Mouse (Mus musculus): ENCODE data around the gene Hpd. TPM values are rescaled to one million over a fixed set of nuclear protein-coding genes. Genes with fewer than 3 reads are reported as not detected.
A peak's percentile ranks its signal among the peaks of the same experiment; 100 is the strongest.

Hpd gene
- polyA plus RNA-seq, 1 experiment from 2014 or later, result 638 TPM

GRCm38 (mm10) chr5:123143971-123144745, 38.4 kb downstream of the Hpd start:
- Histone ChIP-seq H3K4me1 (ENCODE audit: insufficient read depth) (peaks cover 39% of the 10 kb centered on the region), H3K27ac (ENCODE audit: low read depth) (peak overlapping the region; percentile 100), H3K4me3 (ENCODE audit: low read depth, low read length) (peak overlapping the region; percentile 94), H3K27me3 (ENCODE audit: insufficient read depth, low read length) (no peaks in the 10 kb centered on the region), H3K36me3 (replicated peaks; ENCODE audit: insufficient read depth, low read length) (peaks cover 47% of the 10 kb centered on the region), H3K9me3 (ENCODE audit: low read length) (no peaks in the 10 kb centered on the region), H3K4me2 (ENCODE audit: low read depth, low read length) (peak overlapping the region; percentile 88), H3K9ac (replicated peaks) (peak overlapping the region; percentile 99)
- TF ChIP-seq EP300 (IDR thresholded peaks at IDR 0.05; ENCODE audit: low read depth) (no peak), CTCF (IDR thresholded peaks at IDR 0.05; ENCODE audit: low read depth) (no peak)
- WGBS (ENCODE audit: insufficient replicate concordance), result 10% methylated on average over 17 of the region's 17 CpGs
- ATAC-seq, result no peak
- DNase-seq, result peak; percentile 53

GRCm38 (mm10) chr5:123143251-123143970, 39.1 kb downstream of the Hpd start:
- peak; percentile 34 for DNase-seq
- no peak for TF ChIP-seq CTCF (IDR thresholded peaks at IDR 0.05; ENCODE audit: low read depth)
- TF ChIP-seq EP300 (IDR thresholded peaks at IDR 0.05; ENCODE audit: low read depth), result no peak
- Histone ChIP-seq H3K4me3 (ENCODE audit: low read depth, low read length) (peak overlapping the region; percentile 94), H3K9me3 (ENCODE audit: low read length) (no peaks in the 10 kb centered on the region), H3K4me2 (ENCODE audit: low read depth, low read length) (peak overlapping the region; percentile 88), H3K36me3 (replicated peaks; ENCODE audit: insufficient read depth, low read length) (peaks cover 40% of the 10 kb centered on the region), H3K27ac (ENCODE audit: low read depth) (peak overlapping the region; percentile 100), H3K27me3 (ENCODE audit: insufficient read depth, low read length) (no peaks in the 10 kb centered on the region), H3K9ac (replicated peaks) (peak overlapping the region; percentile 99), H3K4me1 (ENCODE audit: insufficient read depth) (peaks cover 36% of the 10 kb centered on the region)
- under 1% methylated on average over 24 of the region's 24 CpGs for WGBS (ENCODE audit: insufficient replicate concordance)
- ATAC-seq, result no peak

GRCm38 (mm10) chr5:123142161-123143157, 40.1 kb downstream of the Hpd start, which contains the start of gene Setd1b:
Gene Setd1b, plus strand, starts transcription at chr5:123142193.
- DNase-seq (peak; percentile 74), ATAC-seq (peak; percentile 22; the same call in 1 of the 2 replicates)
- TF ChIP-seq CTCF (IDR thresholded peaks at IDR 0.05; ENCODE audit: low read depth) (no peak), EP300 (IDR thresholded peaks at IDR 0.05; ENCODE audit: low read depth) (no peak)
- 1% methylated on average over 49 of the region's 103 CpGs for WGBS (ENCODE audit: insufficient replicate concordance)
- H3K4me1 ChIP-seq (ENCODE audit: insufficient read depth), result peaks cover 43% of the 10 kb centered on the region
- peaks cover 30% of the 10 kb centered on the region for H3K36me3 ChIP-seq (replicated peaks; ENCODE audit: insufficient read depth, low read length)
- H3K4me2 ChIP-seq (ENCODE audit: low read depth, low read length), result peak within 1 kb of the TSS; percentile 88
- H3K9ac ChIP-seq (replicated peaks), result peak within 1 kb of the TSS; percentile 99
- H3K27me3 ChIP-seq (ENCODE audit: insufficient read depth, low read length), result no peaks in the 10 kb centered on the region
- H3K27ac ChIP-seq (ENCODE audit: low read depth), result peak within 1 kb of the TSS; percentile 100
- peak within 1 kb of the TSS; percentile 94 for H3K4me3 ChIP-seq (ENCODE audit: low read depth, low read length)
- H3K9me3 ChIP-seq (ENCODE audit: low read length), result no peaks in the 10 kb centered on the region

- Histone ChIP-seq H3K9ac (replicated peaks) (peak overlapping the region; percentile 99), H3K9me3 (ENCODE audit: low read length) (no peaks in the 10 kb centered on the region), H3K4me3 (ENCODE audit: low read depth, low read length) (peak overlapping the region; percentile 94), H3K27me3 (ENCODE audit: insufficient read depth, low read length) (no peaks in the 10 kb centered on the region), H3K36me3 (replicated peaks; ENCODE audit: insufficient read depth, low read length) (peaks cover 22% of the 10 kb centered on the region), H3K4me2 (ENCODE audit: low read depth, low read length) (peak overlapping the region; percentile 88), H3K27ac (ENCODE audit: low read depth) (peak overlapping the region; percentile 100), H3K4me1 (ENCODE audit: insufficient read depth) (peaks cover 51% of the 10 kb centered on the region)
- DNase-seq (peak; percentile 65), ATAC-seq (peak; percentile 10; the same call in 1 of the 2 replicates)
- WGBS (ENCODE audit: insufficient replicate concordance), result 2% methylated on average over 33 of the region's 38 CpGs
- TF ChIP-seq CTCF (IDR thresholded peaks at IDR 0.05; ENCODE audit: low read depth), result no peak
- no peak for TF ChIP-seq EP300 (IDR thresholded peaks at IDR 0.05; ENCODE audit: low read depth)
Measured at GRCm38 (mm10) chr5:123141555-123142160, 40.9 kb downstream of the Hpd start.

- Histone ChIP-seq H3K4me2 (ENCODE audit: low read depth, low read length) (peak overlapping the region; percentile 88), H3K36me3 (replicated peaks; ENCODE audit: insufficient read depth, low read length) (peaks cover 17% of the 10 kb centered on the region), H3K9me3 (ENCODE audit: low read length) (no peaks in the 10 kb centered on the region), H3K9ac (replicated peaks) (peak overlapping the region; percentile 99), H3K27ac (ENCODE audit: low read depth) (peak overlapping the region; percentile 100), H3K4me3 (ENCODE audit: low read depth, low read length) (peak overlapping the region; percentile 94), H3K4me1 (ENCODE audit: insufficient read depth) (peaks cover 54% of the 10 kb centered on the region), H3K27me3 (ENCODE audit: insufficient read depth, low read length) (no peaks in the 10 kb centered on the region)
- WGBS (ENCODE audit: insufficient replicate concordance), result under 1% methylated on average over 31 of the region's 31 CpGs
- peak; percentile 35 for ATAC-seq
- TF ChIP-seq CTCF (IDR thresholded peaks at IDR 0.05; ENCODE audit: low read depth), result peak; percentile 27; the same call in 1 of the 2 replicates
- TF ChIP-seq EP300 (IDR thresholded peaks at IDR 0.05; ENCODE audit: low read depth), result peak; percentile 67
- DNase-seq, result peak; percentile 88
Measured at GRCm38 (mm10) chr5:123140694-123141554, 41.6 kb downstream of the Hpd start.
